Mouse (Mus musculus) bone marrow macrophage, adult 2 months (primary cell): ENCODE data around the gene Spire2. TPM values are rescaled to one million over a fixed set of nuclear protein-coding genes. Genes with fewer than 3 reads are reported as not detected.
"Not testable (repeated sequence)": the region's sequence is repeated elsewhere in the genome, so short reads cannot be mapped to it uniquely, and the experiment has no call there.

Experiments
- H3K27ac ChIP-seq: 2 replicates; pipeline ENCODE4 v1.5.1; 2012; ENCODE audit warnings: low read depth, low read length; ENCODE audit not compliant: insufficient read depth
- H3K4me1 ChIP-seq: 2 replicates; pipeline ENCODE4 v1.6.1; 2012; ENCODE audit warnings: low read length; ENCODE audit not compliant: control insufficient read depth, insufficient read depth
- H3K4me3 ChIP-seq: 2 replicates; pipeline ENCODE4 v1.5.1; 2012; ENCODE audit warnings: mild to moderate bottlenecking, low read length, moderate library complexity; ENCODE audit not compliant: insufficient read depth
- CTCF ChIP-seq: IDR thresholded peaks from 2 replicates; pipeline ENCODE4 v1.5.1; 2012; ENCODE audit warnings: low read depth, mild to moderate bottlenecking, low read length, moderate library complexity
- POLR2A ChIP-seq: IDR thresholded peaks from 2 replicates; pipeline ENCODE4 v1.6.1; 2012; ENCODE audit warnings: mild to moderate bottlenecking, low read depth, low read length, borderline replicate concordance
- polyA plus RNA-seq: library from polyadenylated mRNA; stranded (reverse); fragments of >200 nt; gene quantifications from 2 replicates; pipeline ENCODE4 v1.2.4, GENCODE M21; 2012; ENCODE audit not compliant: missing spikeins, insufficient read depth, insufficient read length

The Spire2 gene
- polyA plus RNA-seq, 1 experiment = not detected

DNA sequence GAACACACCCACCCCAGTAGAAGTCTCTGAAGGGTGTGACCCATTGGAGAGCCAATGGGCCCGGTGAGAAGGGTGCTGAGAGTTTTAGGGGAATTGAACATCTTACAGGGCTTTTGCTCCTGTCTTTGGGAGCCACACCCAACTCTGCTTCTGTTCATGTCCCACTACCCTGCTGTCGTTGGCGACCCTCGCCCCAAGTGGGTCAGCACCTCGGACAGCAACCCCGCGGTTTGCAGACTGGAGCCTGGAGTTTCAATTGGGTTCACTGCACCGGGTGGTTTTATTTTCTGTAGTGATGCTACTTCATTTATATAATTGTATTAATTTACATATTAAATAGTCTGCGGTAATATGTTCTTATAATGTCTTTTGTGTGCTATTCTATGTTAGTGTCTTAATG, 81.7 kb downstream of the Spire2 start:
- H3K27ac ChIP-seq = no peak overlapping the region
- H3K4me1 ChIP-seq = no peaks in the 10 kb centered on the region
- H3K4me3 ChIP-seq = no peak overlapping the region
- TF ChIP-seq POLR2A = no peak
- no peak for TF ChIP-seq CTCF

- not testable (repeated sequence) for H3K27ac ChIP-seq, H3K4me3 ChIP-seq, H3K4me1 ChIP-seq
These were observed 82.6 kb downstream of the Spire2 start for GRCm38 (mm10) chr8:123414997-123415696.

DNA sequence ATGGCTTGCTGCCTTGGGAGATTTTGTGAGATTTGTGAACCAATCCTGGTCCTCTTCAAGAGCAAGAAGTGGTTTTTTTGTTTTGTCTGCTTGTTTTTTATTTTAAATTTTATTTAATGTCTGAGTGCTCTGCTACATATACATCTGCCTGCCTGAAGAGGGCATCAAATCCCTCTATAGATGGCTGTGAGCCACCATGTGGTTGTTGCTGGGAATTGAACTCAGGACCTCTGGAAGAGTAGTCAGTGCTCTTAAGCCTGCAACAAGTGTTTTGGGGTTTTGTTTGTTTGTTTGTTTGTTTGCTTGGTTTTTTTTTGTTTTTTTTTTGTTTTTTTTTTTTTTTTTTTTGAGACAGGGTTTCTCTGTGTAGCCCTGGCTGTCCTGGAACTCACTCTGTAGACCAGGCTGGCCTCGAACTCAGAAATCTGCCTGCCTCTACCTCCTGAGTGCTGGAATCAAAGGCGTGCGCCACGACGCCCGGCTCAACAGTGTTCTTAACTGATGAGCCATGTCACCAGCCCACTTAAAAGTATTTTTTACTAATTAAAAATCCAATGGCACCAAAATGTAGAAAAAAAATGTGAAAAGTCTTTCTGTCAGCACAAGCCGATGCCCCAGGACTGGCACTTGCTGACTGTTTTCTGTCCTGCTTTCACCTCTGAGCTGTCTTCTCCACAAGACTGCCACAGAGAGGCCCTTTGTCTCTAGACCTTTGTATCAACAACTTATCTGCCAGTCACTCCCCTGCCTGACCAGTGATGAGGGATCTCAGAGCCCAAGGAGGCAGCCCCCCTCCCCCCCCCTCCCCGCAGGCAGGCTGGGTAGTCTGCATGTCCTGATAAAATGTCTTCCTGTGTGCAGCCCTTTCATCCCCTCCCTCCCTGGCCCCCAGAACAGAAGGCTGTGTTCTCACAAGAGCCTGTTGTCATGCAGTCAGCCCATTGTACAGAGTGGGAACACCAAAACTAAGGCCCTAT, 83.7 kb downstream of the Spire2 start:
- H3K4me1 ChIP-seq = no peaks in the 10 kb centered on the region
- H3K4me3 ChIP-seq = no peak overlapping the region
- no peak overlapping the region for H3K27ac ChIP-seq
- TF ChIP-seq POLR2A (no peak), CTCF (no peak)

DNA sequence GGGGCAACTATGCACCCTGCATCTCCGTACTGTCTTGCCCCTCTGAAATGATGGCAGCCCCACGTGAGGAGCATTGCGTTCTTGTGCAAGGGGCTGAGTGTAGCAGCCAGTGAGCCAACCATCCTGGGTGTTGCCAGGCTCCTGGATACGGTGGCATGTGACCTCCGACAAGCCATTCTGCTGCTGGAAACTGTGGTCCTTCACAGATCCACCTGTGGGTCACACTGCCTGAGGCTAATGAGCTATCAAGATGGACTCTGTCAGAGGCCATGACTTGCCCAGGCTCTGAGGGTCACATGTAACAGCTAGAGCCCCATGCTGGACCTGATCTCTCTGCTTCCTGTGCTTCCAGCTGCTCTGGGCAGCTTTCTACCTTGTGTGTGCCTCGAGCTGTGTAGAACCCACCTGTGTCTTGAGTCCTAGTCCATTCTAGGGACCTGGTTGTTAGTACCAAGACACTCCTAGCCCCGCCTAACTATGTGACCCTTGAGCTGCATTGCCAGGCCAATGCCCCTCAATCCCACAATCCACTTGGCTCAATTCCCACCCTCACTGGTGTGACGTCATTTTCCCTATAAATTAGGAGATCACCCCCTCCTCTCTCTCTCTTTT, 84.5 kb downstream of the Spire2 start:
- H3K4me1 ChIP-seq = no peaks in the 10 kb centered on the region
- TF ChIP-seq CTCF (no peak), POLR2A (no peak)
- no peak overlapping the region for H3K27ac ChIP-seq
- no peak overlapping the region for H3K4me3 ChIP-seq

Other genes with a start within 250 kb of the Spire2 start
- 1,467 and 1,640 TPM in 2 replicates for gene Rpl13, start 230.4 kb upstream of the Spire2 start, polyA plus RNA-seq
- gene Cpne7, start 215.3 kb upstream of the Spire2 start, polyA plus RNA-seq = not detected in 2 replicates
- gene Sult5a1, start 174.4 kb upstream of the Spire2 start, polyA plus RNA-seq = not detected in 2 replicates
- gene Dpep1, start 146.5 kb upstream of the Spire2 start, polyA plus RNA-seq = not detected in 2 replicates
- gene Chmp1a, start 120.0 kb upstream of the Spire2 start, polyA plus RNA-seq = 97.2 and 102 TPM in 2 replicates
- gene Spata33, start 119.9 kb upstream of the Spire2 start, polyA plus RNA-seq = 0.87 and 1.4 TPM in 2 replicates
- gene Cdk10, start 107.9 kb upstream of the Spire2 start, polyA plus RNA-seq = 35.5 and 36.1 TPM in 2 replicates
- gene Spata2l, start 96.5 kb upstream of the Spire2 start, polyA plus RNA-seq = 8.2 and 11.2 TPM in 2 replicates
- 16.2 and 17.1 TPM in 2 replicates for gene Zfp276, start 78.5 kb upstream of the Spire2 start, polyA plus RNA-seq
- gene Vps9d1, start 78.4 kb upstream of the Spire2 start, polyA plus RNA-seq = 42.6 and 43.7 TPM in 2 replicates
- 13.6 and 16.5 TPM in 2 replicates for gene Fanca, start 14.1 kb upstream of the Spire2 start, polyA plus RNA-seq
- gene Tcf25, start 41.0 kb downstream of the Spire2 start, polyA plus RNA-seq = 218 and 244 TPM in 2 replicates
- not detected in 2 replicates for gene Mc1r, start 74.4 kb downstream of the Spire2 start, polyA plus RNA-seq
- gene Tubb3, start 78.7 kb downstream of the Spire2 start, polyA plus RNA-seq = not detected in 2 replicates
- gene Def8, start 90.8 kb downstream of the Spire2 start, polyA plus RNA-seq = 25.8 and 30.8 TPM in 2 replicates
- gene Afg3l1, start 145.2 kb downstream of the Spire2 start, polyA plus RNA-seq = 22.7 and 26.7 TPM in 2 replicates
- not detected in 2 replicates for gene Dbndd1, start 182.8 kb downstream of the Spire2 start, polyA plus RNA-seq
- gene Gas8, start 186.1 kb downstream of the Spire2 start, polyA plus RNA-seq = 16.3 and 17.4 TPM in 2 replicates